Mouse (Mus musculus) embryonic facial prominence, embryonic 15.5 days (tissue): ENCODE results near the gene Meis2. TPM values are rescaled to one million over a fixed set of nuclear protein-coding genes. Genes with fewer than 3 reads are reported as not detected.

Experiments
- ATAC-seq: fragments of 200-750 bp; cut with Nextera tagmentation; 2 replicates; pipeline ENCODE4 v1.8.0; 2017; ENCODE audit warnings: low read depth, moderate TSS enrichment; ENCODE audit not compliant: insufficient number of reproducible peaks, low FRiP score, low TSS enrichment
- H3K27ac ChIP-seq: fragments of 300-500 bp; sonication (generic); replicated peaks from 2 replicates; pipeline ENCODE4 v1.5.1; 2015; ENCODE audit warnings: mild to moderate bottlenecking, inconsistent platforms
- H3K27me3 ChIP-seq: fragments of 300-500 bp; sonication (generic); 2 replicates; pipeline ENCODE4 v1.6.1; 2015; ENCODE audit warnings: inconsistent platforms
- H3K36me3 ChIP-seq: fragments of 300-500 bp; sonication (generic); 2 replicates; pipeline ENCODE4 v1.6.1; 2015; ENCODE audit warnings: mild to moderate bottlenecking, inconsistent platforms
- H3K4me1 ChIP-seq: fragments of 300-500 bp; sonication (generic); 2 replicates; pipeline ENCODE4 v1.6.1; 2015; ENCODE audit warnings: inconsistent platforms
- H3K4me2 ChIP-seq: fragments of 300-500 bp; sonication (generic); replicated peaks from 2 replicates; pipeline ENCODE4 v1.6.1; 2015; ENCODE audit warnings: mild to moderate bottlenecking, inconsistent platforms
- H3K4me3 ChIP-seq: fragments of 300-500 bp; sonication (generic); replicated peaks from 2 replicates; pipeline ENCODE4 v1.5.1; 2015; ENCODE audit warnings: mild to moderate bottlenecking, inconsistent platforms
- H3K9ac ChIP-seq: fragments of 300-500 bp; sonication (generic); 2 replicates; pipeline ENCODE4 v1.6.1; 2015; ENCODE audit warnings: inconsistent platforms
- H3K9me3 ChIP-seq: fragments of 300-500 bp; sonication (generic); replicated peaks from 2 replicates; pipeline ENCODE4 v1.6.1; 2016; ENCODE audit warnings: inconsistent platforms
- WGBS: fragments of 180-500 bp; shearing (Covaris S2); methylation state at CpG from one replicate; pipeline ENCODE4 v1.1.7; 2015; 5-methylcytosine and 5-hydroxymethylcytosine counted together
- polyA plus RNA-seq: library from polyadenylated mRNA; unstranded; fragments of >200 nt; fragmentation: Nextera tagmentation; extraction: Ambion mirVana; gene quantifications from 2 replicates; pipeline ENCODE4 v1.2.1, GENCODE M21; 2015

Gene Meis2
- polyA plus RNA-seq, 1 experiment from 2014 or later = 33.4 TPM

DNA sequence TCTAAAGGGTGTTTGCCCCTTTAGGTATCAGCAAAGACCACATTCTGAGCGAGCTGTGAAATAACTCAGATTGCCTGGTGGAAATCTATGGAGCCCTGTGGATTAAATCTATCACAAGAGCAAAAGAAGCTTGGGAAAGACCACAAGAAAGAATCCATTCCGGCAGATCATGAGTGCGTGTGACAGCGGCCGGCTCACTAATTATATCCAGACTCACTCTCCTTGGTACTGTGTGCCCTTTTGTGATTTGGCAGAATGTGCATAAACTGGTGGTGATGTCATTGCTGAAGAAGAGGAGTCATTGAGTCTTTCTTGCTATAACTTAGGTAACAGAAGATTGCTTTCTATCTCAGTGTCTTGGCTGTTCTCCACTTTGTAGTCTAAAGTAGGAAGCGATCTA is 172.5 kb downstream of the Meis2 start:
- Histone ChIP-seq H3K27ac (no peak overlapping the region), H3K4me3 (no peak overlapping the region), H3K9me3 (no peaks in the 10 kb centered on the region), H3K36me3 (no peaks in the 10 kb centered on the region), H3K27me3 (no peaks in the 10 kb centered on the region), H3K4me2 (no peak overlapping the region), H3K4me1 (0 out of 2 replicates have a peak, but pooled peaks cover 9% of the 10 kb centered on the region), H3K9ac (no peak overlapping the region)
- WGBS = 48% methylated on average over 6 of the region's 6 CpGs
- ATAC-seq = no peak

GRCm38 (mm10) chr2:115890715-115891114 is 174.9 kb downstream of the Meis2 start:
- no peaks in the 10 kb centered on the region for H3K27me3 ChIP-seq
- 0 out of 2 replicates have a peak, but pooled peaks cover 4% of the 10 kb centered on the region for H3K4me1 ChIP-seq
- H3K4me2 ChIP-seq = no peak overlapping the region
- no peak overlapping the region for H3K4me3 ChIP-seq
- H3K27ac ChIP-seq = no peak overlapping the region
- WGBS = 58% methylated on average over 2 of the region's 2 CpGs
- no peaks in the 10 kb centered on the region for H3K9me3 ChIP-seq
- H3K36me3 ChIP-seq = no peaks in the 10 kb centered on the region
- no peak overlapping the region for H3K9ac ChIP-seq
- ATAC-seq = no peak

DNA sequence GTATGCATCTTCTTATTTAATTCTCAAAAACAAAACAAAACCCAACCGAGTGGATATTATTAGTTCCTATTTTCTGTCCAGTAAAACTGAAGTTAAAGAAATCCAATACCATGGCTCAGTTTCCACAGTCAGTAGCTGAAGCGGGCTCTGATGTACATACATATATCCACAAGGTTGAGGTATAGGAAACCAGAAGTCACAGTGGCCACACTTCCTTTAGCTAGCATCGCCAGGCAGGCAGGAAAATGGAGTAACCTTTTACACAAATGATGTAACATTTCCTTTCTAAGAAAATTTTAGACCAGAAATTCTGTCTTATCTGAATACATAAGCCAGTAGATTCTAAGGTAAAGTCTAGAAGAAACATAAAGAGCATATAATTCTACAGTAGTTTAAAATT is 175.6 kb downstream of the Meis2 start:
- Histone ChIP-seq H3K4me2 (no peak overlapping the region), H3K4me3 (no peak overlapping the region), H3K36me3 (no peaks in the 10 kb centered on the region), H3K27me3 (no peaks in the 10 kb centered on the region), H3K9me3 (no peaks in the 10 kb centered on the region), H3K9ac (no peak overlapping the region), H3K27ac (no peak overlapping the region), H3K4me1 (no peaks in the 10 kb centered on the region)
- no peak for ATAC-seq
- WGBS = 83% methylated on average over 3 of the region's 3 CpGs

- Histone ChIP-seq H3K9me3 (no peaks in the 10 kb centered on the region), H3K9ac (no peak overlapping the region), H3K4me3 (no peak overlapping the region), H3K27ac (no peak overlapping the region), H3K4me1 (no peaks in the 10 kb centered on the region), H3K27me3 (no peaks in the 10 kb centered on the region), H3K4me2 (no peak overlapping the region), H3K36me3 (no peaks in the 10 kb centered on the region)
- ATAC-seq = no peak
- WGBS = 95% methylated on average over 4 of the region's 4 CpGs
Observed at GRCm38 (mm10) chr2:115889212-115889611, 176.4 kb downstream of the Meis2 start.

GRCm38 (mm10) chr2:115888336-115889077 is 177.1 kb downstream of the Meis2 start:
- H3K27me3 ChIP-seq = no peaks in the 10 kb centered on the region
- H3K4me2 ChIP-seq = no peak overlapping the region
- H3K4me3 ChIP-seq = no peak overlapping the region
- H3K27ac ChIP-seq = no peak overlapping the region
- no peaks in the 10 kb centered on the region for H3K4me1 ChIP-seq
- WGBS = 75% methylated on average over 5 of the region's 5 CpGs
- no peak for ATAC-seq
- H3K36me3 ChIP-seq = no peaks in the 10 kb centered on the region
- no peaks in the 10 kb centered on the region for H3K9me3 ChIP-seq
- H3K9ac ChIP-seq = no peak overlapping the region

DNA sequence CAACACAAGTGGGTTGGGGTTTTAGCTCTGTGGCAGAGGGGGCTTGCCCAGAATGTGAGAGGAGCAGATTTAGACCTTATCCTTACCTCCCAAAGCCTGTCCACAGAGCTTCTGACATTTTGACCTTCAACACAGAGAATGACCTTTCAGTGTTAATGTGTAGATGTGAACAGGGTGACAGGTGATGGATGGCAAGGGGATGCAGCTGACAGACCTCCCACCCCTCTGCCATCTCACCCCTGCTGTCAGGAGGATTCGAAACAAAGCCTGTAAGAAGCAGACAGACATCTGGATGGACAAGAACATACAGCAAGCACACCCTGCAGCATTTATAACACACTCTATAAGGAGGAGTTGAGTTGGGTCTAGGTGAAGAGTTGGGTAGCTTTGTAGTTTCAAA is 178.0 kb downstream of the Meis2 start:
- no peak for ATAC-seq
- H3K9me3 ChIP-seq = no peaks in the 10 kb centered on the region
- no peak overlapping the region for H3K9ac ChIP-seq
- H3K27me3 ChIP-seq = no peaks in the 10 kb centered on the region
- no peak overlapping the region for H3K27ac ChIP-seq
- H3K4me2 ChIP-seq = no peak overlapping the region
- no peak overlapping the region for H3K4me3 ChIP-seq
- H3K36me3 ChIP-seq = no peaks in the 10 kb centered on the region
- no peaks in the 10 kb centered on the region for H3K4me1 ChIP-seq
- WGBS = 61% methylated on average over 1 of the region's 1 CpGs

- H3K4me3 ChIP-seq = no peak overlapping the region
- no peaks in the 10 kb centered on the region for H3K27me3 ChIP-seq
- H3K4me2 ChIP-seq = no peak overlapping the region
- no peak overlapping the region for H3K9ac ChIP-seq
- H3K4me1 ChIP-seq = no peaks in the 10 kb centered on the region
- H3K27ac ChIP-seq = no peak overlapping the region
- H3K9me3 ChIP-seq = no peaks in the 10 kb centered on the region
- no peaks in the 10 kb centered on the region for H3K36me3 ChIP-seq
- WGBS = 63% methylated on average over 9 of the region's 9 CpGs
- ATAC-seq = no peak
Observed at GRCm38 (mm10) chr2:115884184-115884583, 181.5 kb downstream of the Meis2 start.

DNA sequence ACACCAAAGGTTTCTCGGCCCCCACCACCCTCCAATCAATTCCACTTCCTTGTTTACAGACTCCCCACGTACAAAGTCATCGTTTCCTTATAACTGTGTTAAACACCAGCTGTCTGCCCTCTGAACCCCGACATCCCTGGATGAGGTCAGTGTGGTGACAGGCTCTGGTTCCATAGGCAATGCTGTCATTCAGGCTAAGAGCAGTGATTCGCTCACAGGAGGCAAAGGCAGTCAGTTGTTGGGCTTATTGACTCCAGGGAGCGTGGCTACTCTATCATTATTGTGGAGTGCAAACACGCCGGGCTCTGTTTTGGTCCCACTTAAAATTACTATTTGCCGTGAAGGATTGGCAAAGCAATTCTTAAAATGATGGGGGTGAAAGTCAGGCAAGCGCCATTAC is 182.1 kb downstream of the Meis2 start:
- Histone ChIP-seq H3K27me3 (no peaks in the 10 kb centered on the region), H3K36me3 (no peaks in the 10 kb centered on the region), H3K4me2 (no peak overlapping the region), H3K9ac (no peak overlapping the region), H3K27ac (no peak overlapping the region), H3K4me1 (no peaks in the 10 kb centered on the region), H3K4me3 (no peak overlapping the region), H3K9me3 (no peaks in the 10 kb centered on the region)
- 0 out of 2 replicates have a peak, but pooled peaks have one; percentile 11 for ATAC-seq
- WGBS = 66% methylated on average over 10 of the region's 10 CpGs

DNA sequence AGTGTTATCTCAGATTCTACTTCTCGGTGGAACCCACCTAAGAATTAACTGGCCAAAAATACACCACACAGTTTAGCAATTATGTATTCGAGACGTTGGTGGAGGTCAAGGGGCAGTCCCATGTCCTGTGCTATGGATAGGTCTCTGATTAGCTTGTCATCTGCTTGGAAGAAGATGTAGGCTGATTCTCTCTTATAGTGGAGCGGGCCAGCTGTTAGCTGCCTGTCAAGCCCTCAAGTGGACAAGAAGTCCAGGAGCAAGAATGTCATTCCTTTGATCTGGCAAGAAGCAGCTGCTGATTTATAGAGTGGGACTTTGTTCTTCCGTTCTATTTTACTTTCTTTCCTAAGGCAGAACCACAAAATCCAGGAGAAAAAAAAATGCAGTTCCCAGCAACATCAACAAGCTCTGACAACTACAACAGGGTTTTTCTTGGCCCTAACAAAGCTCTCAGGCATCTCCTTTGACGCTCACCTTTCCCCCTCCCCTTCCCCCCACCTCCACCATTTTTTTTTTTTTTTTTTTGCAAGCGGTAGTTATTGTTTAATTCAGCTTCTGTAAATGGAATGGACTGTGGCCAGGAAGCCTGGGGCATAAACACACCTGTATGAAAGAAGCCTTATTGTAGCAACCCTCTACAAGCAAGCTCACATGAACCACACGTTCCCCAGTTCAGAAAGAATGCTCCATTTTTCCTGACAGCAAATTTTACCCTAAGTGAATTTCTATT is 189.7 kb downstream of the Meis2 start:
- H3K9ac ChIP-seq = no peak overlapping the region
- WGBS = 45% methylated on average over 8 of the region's 8 CpGs
- no peaks in the 10 kb centered on the region for H3K36me3 ChIP-seq
- peaks cover 8% of the 10 kb centered on the region for H3K4me1 ChIP-seq
- no peaks in the 10 kb centered on the region for H3K27me3 ChIP-seq
- no peak overlapping the region for H3K4me3 ChIP-seq
- no peaks in the 10 kb centered on the region for H3K9me3 ChIP-seq
- H3K27ac ChIP-seq = peak overlapping the region; percentile 44; the same call in 1 of the 2 replicates
- H3K4me2 ChIP-seq = no peak overlapping the region
- ATAC-seq = no peak

GRCm38 (mm10) chr2:115872851-115873250 is 192.8 kb downstream of the Meis2 start:
- H3K36me3 ChIP-seq = no peaks in the 10 kb centered on the region
- no peak overlapping the region for H3K9ac ChIP-seq
- 0 out of 2 replicates have a peak overlapping the region, but pooled peaks have one; percentile 4 for H3K4me2 ChIP-seq
- H3K9me3 ChIP-seq = no peaks in the 10 kb centered on the region
- no peak for ATAC-seq
- H3K4me3 ChIP-seq = no peak overlapping the region
- H3K4me1 ChIP-seq = peaks cover 18% of the 10 kb centered on the region
- 26% methylated on average over 2 of the region's 2 CpGs for WGBS
- no peak overlapping the region for H3K27ac ChIP-seq
- H3K27me3 ChIP-seq = no peaks in the 10 kb centered on the region

DNA sequence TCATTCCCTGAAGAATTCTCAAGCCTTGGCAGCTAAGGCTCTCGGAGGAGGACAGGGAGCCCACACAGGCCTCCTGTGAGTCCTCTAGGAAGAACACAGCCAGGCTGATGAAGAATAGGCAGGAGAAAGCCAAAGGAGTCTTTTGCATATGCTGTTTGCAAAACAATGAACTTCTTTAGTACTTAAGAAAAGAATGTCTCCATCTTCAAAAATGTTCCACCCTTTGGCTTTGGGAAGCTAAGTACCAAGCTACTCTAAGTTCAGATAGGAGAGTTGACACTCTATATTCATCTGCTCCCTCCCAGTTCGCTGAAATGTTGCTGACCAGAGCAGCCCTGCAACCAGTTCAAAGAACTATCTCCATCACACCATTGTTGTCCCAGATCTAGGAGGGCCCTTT is 195.7 kb downstream of the Meis2 start:
- ATAC-seq = no peak
- Histone ChIP-seq H3K4me2 (no peak overlapping the region), H3K9me3 (no peaks in the 10 kb centered on the region), H3K4me3 (no peak overlapping the region), H3K27me3 (no peaks in the 10 kb centered on the region), H3K4me1 (peaks cover 18% of the 10 kb centered on the region), H3K9ac (no peak overlapping the region), H3K36me3 (no peaks in the 10 kb centered on the region), H3K27ac (no peak overlapping the region)
- WGBS = 51% methylated on average over 2 of the region's 2 CpGs
